Mouse (Mus musculus) kidney, adult 2 months (tissue): ENCODE data around the gene Sp7. TPM values are rescaled to one million over a fixed set of nuclear protein-coding genes. Genes with fewer than 3 reads are reported as not detected.
A peak's percentile ranks its signal among the peaks of the same experiment; 100 is the strongest.

Experiments
- DNase-seq: peaks from one replicate; pipeline ENCODE4 v3.0.0; 2021
- H3K27ac ChIP-seq: fragments of 200-500 bp; 2 replicates; pipeline ENCODE4 v1.5.1; 2012; ENCODE audit warnings: low read depth, low read length, control low read depth, inconsistent platforms; ENCODE audit not compliant: insufficient read depth
- H3K27me3 ChIP-seq: fragments of 200-500 bp; replicated peaks from 2 replicates; pipeline ENCODE4 v1.6.1; 2012; ENCODE audit warnings: mild to moderate bottlenecking, moderate library complexity, low read length, inconsistent platforms; ENCODE audit not compliant: control insufficient read depth, insufficient read depth
- H3K36me3 ChIP-seq: fragments of 200-500 bp; 2 replicates; pipeline ENCODE4 v1.6.1; 2012; ENCODE audit warnings: mild to moderate bottlenecking, moderate library complexity, low read length, inconsistent platforms; ENCODE audit not compliant: control insufficient read depth, insufficient read depth
- H3K4me1 ChIP-seq: fragments of 200-500 bp; 2 replicates; pipeline ENCODE4 v1.6.1; 2011; ENCODE audit warnings: low read length; ENCODE audit not compliant: control insufficient read depth, insufficient read depth
- H3K4me3 ChIP-seq: fragments of 200-500 bp; 2 replicates; pipeline ENCODE4 v1.5.1; 2011; ENCODE audit warnings: mild to moderate bottlenecking, low read depth, low read length, control low read depth; ENCODE audit not compliant: insufficient read depth
- CTCF ChIP-seq: fragments of 200-500 bp; conservative IDR thresholded peaks from 2 replicates; pipeline ENCODE4 v1.5.1; 2011; ENCODE audit warnings: low read depth, mild to moderate bottlenecking, control low read depth, low read length, moderate library complexity, mixed read lengths; ENCODE audit not compliant: insufficient read depth, insufficient read length
- POLR2A ChIP-seq: fragments of 200-500 bp; IDR thresholded peaks from one replicate; pipeline ENCODE4 v1.6.1; 2011; ENCODE audit warnings: low read depth, low read length, control low read depth
- WGBS: fragments of 180-500 bp; shearing (Covaris S2); methylation state at CpG from one replicate; pipeline ENCODE4 v1.1.7; 2018; 5-methylcytosine and 5-hydroxymethylcytosine counted together
- polyA plus RNA-seq: library from polyadenylated mRNA; depleted of rRNA; stranded (reverse); fragments of >200 nt; gene quantifications from 2 replicates; pipeline ENCODE4 v1.2.3, GENCODE M21; 2012

The Sp7 gene
- polyA plus RNA-seq, 1 experiment, result 0.06 TPM

DNA sequence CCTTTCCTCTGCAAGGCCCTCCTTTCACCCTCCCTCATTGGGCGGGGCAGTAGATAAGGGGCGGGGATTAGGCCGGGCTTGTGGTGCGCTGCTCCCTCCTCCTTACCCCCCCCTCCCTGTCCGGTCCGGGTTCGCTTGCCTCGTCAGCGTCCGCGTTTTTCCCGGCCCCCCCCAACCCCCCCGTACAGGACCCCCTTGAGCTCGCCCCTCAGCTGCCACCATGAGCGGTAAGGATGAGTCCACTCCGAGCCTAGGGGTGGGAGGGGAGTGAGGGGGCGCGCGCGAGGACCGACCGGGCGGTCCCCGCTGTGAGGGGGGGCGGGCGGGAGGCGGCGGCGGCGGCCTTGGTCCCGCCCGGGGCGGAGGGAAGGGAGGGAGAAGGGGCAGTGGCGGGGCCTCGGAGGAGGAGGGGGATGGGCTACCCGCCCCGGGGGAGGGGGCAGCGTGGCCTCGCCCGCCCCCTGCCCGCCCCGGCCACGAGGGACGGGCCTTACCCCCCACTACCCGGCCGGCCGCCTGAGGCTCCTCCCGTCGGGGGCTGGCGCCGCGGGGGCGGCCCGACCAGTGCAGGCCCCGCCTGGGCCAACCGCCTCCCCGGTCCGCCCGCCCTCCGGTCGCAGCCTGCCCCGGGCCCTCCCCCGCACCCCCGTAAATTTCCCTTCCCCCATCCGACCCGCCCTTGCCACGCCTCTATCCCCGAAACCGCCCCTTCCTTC lies 39.4 kb upstream of the Sp7 start:
- H3K4me3 ChIP-seq, result peak overlapping the region; percentile 63
- H3K27me3 ChIP-seq, result no peaks in the 10 kb centered on the region
- peak; percentile 94 for DNase-seq
- 2% methylated on average over 55 of the region's 69 CpGs for WGBS
- H3K4me1 ChIP-seq, result peaks cover 8% of the 10 kb centered on the region; the same call in 1 of the 2 replicates
- peaks cover 5% of the 10 kb centered on the region for H3K36me3 ChIP-seq
- no peak for TF ChIP-seq CTCF
- peak; percentile 12 for TF ChIP-seq POLR2A
- H3K27ac ChIP-seq, result no peak overlapping the region; the same call in 1 of the 2 replicates

DNA sequence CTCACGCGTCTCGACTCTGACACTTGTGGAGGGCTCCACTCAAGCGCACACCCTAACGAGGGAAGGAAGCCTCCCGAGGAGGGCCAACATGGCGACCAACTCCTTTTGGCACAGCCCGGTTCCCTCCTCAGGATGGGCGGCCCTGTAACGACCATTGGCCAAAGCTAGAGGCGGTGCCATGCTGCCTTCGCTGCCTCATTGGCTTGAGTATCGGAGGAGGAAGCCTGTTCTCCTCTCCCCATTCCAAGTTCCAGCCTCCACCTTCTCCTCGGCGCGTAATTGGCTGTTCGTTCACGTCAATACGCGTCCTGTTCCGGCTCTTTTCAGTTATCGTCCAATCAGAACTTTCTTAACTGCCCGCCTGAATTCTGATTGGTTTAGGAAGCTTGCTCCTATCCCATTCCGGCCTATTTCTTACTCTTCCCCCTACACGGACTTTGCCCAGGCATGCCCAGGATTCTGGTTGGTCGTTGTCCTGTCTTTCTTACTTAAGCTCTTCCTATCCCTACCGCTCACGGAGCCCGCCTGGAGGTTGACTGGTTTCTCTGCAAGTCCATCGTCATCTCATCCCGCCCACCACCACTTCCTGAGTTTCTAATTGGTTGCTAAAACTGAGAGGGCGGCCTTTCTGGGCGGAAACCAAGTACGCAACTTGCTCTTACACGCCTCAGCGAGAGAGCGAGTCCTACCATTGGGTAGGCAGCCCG lies 38.7 kb upstream of the Sp7 start, which contains the start of gene Sp1:
Gene Sp1 (plus strand): TSS at position 655 of the 707 bp plus-strand sequence.
- WGBS, result under 1% methylated on average over 38 of the region's 38 CpGs
- no peaks in the 10 kb centered on the region for H3K27me3 ChIP-seq

DNA sequence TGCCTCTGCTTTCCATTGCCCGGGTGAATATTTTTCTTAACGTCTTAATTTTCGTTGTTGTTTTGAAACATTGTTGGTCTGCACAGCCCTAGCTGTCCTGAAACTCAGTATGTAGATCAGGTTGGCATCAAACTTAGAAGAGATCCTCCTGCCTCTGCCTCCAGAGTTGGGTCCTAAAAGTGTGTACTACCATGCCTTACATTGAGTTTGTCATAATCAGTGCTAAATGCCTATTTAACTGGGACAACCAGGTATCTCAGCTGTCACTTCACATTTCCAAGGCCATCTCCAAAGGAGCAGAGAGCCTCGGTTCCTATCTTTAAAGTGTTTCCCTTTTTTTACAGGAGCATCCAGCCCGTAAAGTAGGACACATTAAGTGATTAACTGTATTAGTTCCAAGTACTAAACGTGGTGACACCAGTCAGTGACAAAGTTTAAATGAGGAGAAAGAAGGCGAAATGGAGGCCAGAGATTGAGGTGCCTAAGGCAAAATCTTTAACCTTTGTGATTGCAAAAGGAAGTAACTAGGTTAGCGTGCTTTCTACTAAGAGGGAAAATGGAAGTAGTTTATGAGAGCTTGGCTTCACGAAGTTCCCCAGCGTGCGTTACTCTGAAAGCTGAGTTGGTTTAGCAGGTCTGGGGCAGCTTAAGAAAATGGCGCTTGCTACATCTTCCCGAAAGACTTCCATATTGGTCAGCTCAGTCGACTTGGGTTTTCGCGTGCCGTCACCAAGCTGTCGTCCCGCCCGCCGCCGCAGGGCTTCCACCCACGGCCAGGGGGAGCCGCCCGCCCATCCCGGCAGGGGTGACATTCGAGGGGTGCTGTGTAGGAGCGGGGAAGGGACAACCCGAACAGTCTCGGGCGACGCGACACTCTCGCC lies 37.9 kb upstream of the Sp7 start:
- peaks cover 2% of the 10 kb centered on the region; the same call in 1 of the 2 replicates for H3K36me3 ChIP-seq
- H3K27me3 ChIP-seq, result no peaks in the 10 kb centered on the region
- H3K4me3 ChIP-seq, result peak overlapping the region; percentile 71
- no peak for DNase-seq
- H3K27ac ChIP-seq, result peak overlapping the region; percentile 100
- H3K4me1 ChIP-seq, result peaks cover 10% of the 10 kb centered on the region; the same call in 1 of the 2 replicates
- peak; percentile 34 for TF ChIP-seq CTCF
- no peak for TF ChIP-seq POLR2A
- WGBS, result 13% methylated on average over 34 of the region's 34 CpGs

More for the DNA sequence above, 38.7 kb upstream of the Sp7 start, which contains the start of gene Sp1:
- Histone ChIP-seq H3K36me3 (peaks cover 5% of the 10 kb centered on the region), H3K27ac (peak within 1 kb of the TSS; percentile 100), H3K4me3 (peak within 1 kb of the TSS; percentile 71), H3K4me1 (peaks cover 8% of the 10 kb centered on the region; the same call in 1 of the 2 replicates)
- DNase-seq, result peak; percentile 100
- TF ChIP-seq CTCF (no peak), POLR2A (peak; percentile 99)

DNA sequence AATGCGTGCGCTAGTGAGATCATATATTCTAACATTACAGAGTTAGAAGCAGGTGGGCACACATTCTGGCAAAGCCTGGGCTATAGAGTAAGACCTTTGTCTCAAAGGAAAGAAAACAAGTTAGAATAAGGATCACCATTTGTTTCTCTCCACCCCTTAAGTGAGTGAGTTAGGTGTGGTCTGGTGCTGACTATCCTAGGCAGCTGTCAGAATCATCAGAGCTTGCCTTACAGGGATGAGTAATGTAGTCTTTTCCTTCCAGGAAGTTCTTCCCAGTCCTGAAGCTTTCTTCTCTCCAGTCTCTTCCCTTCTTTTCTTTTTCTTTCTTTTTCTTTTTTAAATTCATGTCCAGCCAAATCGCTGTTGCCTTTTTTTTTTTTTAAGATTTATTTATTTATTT lies 35.2 kb upstream of the Sp7 start:
- Histone ChIP-seq H3K4me1 (peaks cover 7% of the 10 kb centered on the region; the same call in 1 of the 2 replicates), H3K36me3 (no peaks in the 10 kb centered on the region), H3K27ac (no peak overlapping the region), H3K4me3 (no peak overlapping the region), H3K27me3 (no peaks in the 10 kb centered on the region)
- DNase-seq, result no peak
- TF ChIP-seq POLR2A (no peak), CTCF (no peak)
- WGBS, result 97% methylated on average over 3 of the region's 3 CpGs

DNA sequence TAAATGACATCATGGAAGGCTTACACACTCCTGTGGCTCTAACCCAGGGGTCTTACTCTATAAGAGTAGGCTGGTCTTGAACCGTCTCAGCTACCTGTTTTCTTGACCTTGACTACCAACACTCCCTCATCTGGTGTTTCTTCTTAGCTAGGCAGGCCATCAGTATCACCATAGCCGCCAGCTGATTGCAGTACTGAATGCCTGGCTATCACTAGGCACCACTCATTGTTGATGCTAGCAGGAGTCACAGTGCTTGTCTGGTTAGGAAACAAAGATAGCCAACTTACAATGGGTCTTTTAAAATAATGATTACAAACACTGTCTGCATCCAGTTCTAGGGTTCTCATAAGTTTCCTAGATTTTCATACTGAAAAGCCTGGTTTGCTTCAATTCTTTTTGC lies 34.3 kb upstream of the Sp7 start:
- Histone ChIP-seq H3K27me3 (no peaks in the 10 kb centered on the region), H3K4me3 (no peak overlapping the region), H3K36me3 (no peaks in the 10 kb centered on the region), H3K27ac (no peak overlapping the region), H3K4me1 (peaks cover 7% of the 10 kb centered on the region; the same call in 1 of the 2 replicates)
- no peak for DNase-seq
- TF ChIP-seq POLR2A (no peak), CTCF (no peak)
- 95% methylated on average over 2 of the region's 2 CpGs for WGBS

DNA sequence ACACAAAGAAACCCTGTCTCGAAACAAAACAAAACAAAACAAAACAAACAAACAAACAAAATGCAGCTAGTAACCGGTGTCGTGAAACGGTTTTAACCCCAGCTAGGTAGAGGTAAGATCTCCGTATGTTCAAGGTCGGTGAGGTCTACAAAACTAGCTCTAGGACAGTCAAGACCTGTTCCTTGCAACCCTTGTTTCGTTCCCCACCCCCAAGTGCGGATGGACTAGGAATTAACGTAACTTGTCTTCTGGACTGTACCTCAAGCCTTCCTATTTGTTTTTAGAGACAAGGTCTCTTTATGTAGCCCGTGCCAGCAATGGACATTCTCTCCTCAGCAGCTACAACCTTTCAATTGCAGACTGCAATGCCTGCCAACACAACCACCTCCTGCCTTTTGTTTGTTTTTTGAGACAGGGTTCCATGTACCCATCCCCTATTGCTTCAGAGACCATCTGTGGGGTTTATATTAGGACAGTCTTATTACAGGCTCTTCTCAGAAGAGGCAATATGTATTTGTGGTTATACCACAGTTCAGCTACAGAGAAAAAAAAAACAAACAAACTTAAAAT lies 33.6 kb upstream of the Sp7 start:
- Histone ChIP-seq H3K27ac (peak overlapping the region; percentile 96), H3K36me3 (no peaks in the 10 kb centered on the region), H3K27me3 (no peaks in the 10 kb centered on the region), H3K4me1 (peaks cover 7% of the 10 kb centered on the region; the same call in 1 of the 2 replicates), H3K4me3 (no peak overlapping the region)
- no peak for DNase-seq
- no peak for TF ChIP-seq POLR2A
- TF ChIP-seq CTCF, result no peak
- WGBS, result 87% methylated on average over 10 of the region's 10 CpGs
